Mouse (Mus musculus): ENCODE measurements around the gene Ephb2.

DNA sequence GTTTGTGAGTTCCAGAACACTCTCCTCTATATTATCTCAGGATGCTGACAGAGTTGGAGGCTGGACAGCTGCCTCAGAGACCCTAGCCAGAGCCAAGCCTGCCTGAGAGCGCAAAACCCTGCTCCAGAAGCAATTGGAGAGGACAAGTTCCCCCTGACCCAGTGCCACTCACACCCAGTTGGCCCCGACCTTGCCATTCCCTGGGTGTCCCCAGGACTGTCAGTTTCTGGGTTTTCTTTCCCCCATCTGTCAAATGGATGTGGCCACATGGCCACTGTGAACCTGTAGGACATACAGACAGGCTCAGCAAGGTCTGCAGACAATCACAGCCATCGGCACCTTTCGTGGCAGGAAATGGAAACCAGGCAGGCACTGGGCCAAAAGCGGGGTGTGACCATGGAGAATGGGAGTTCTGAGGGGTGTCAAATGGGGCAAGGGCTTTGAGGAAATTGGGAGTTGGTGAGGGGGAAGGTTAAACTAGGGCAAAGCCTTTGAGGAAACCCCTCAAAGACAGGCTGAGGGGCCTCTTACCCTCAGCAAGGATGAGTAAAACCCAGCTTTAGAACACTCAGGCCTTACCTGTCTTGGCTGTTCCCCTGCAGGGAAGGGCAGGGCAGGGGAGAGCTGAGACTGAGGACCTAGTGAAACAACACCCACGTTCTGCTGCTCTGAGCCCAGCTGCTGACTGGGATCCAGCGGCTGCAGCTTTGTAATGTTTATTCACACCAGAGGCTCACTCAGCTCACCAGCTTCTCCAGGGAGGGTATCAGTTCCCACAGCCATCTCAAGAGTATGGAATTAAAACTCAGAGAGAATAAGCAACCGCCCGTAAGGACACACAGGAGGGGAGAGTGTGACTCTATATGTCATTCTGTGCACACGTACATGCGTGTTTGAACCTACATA, 6.9 kb downstream of the Ephb2 start:
- TF ChIP-seq GATA1 (IDR thresholded peaks at IDR 0.05; ENCODE audit: borderline replicate concordance, low read length) (no peak), FLI1 (IDR thresholded peaks at IDR 0.05; ENCODE audit: low read length) (no peak)
